ENCODE assay signal across 26 mouse cellular contexts in the genomic region with DNA sequence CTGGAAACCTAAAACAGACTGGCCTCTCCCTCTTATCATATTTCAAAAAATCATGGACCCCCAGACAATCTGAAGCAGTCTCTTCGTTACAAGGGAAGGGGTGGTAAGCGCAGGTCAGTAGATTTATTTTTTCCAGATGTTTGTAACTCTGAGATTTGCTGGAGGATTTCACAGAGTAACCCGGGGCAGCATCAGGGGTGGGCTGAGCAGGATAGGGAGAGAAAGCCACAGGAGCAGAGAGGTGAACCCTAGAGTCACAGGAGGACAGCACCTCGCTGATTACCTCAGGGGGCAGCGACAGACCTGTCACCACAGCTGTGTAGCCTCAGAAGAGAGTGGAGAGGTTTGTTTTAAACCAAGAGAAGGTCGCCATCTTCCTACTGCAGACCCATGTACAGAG. TPM values are rescaled to one million over a fixed set of nuclear protein-coding genes. Genes with fewer than 3 reads are reported as not detected.
DNase-seq lines count a peak whose midpoint lies in the region; ATAC-seq lines count a peak whose summit lies in the region.
"Had no signal": no experiment of that assay in that cellular context is flagged by ENCODE, and none has a peak within 500 bp of the region (broad histone marks: within the 10 kb centered on the region; RNA-seq: fewer than 3 reads in every experiment).

No protein-coding gene starts in this region.

- H3K4me1 ChIP-seq in heart, embryonic 13.5 days = 0 out of 2 replicates have a peak, but pooled peaks cover 2% of the 10 kb centered on the region
- peaks cover 7% of the 10 kb centered on the region; the same call in 1 of the 2 replicates for H3K4me1 ChIP-seq in midbrain, embryonic 11.5 days (ENCODE audit: control insufficient read depth, insufficient read depth, low read length)
- peaks cover 25% of the 10 kb centered on the region for H3K4me1 ChIP-seq in midbrain, embryonic 13.5 days (replicated peaks)
- peaks cover 19% of the 10 kb centered on the region for H3K4me1 ChIP-seq in limb, embryonic 11.5 days (ENCODE audit: control insufficient read depth, insufficient read depth, low read length)
- peaks cover 24% of the 10 kb centered on the region for H3K4me1 ChIP-seq in neural tube, embryonic 15.5 days
- H3K4me1 ChIP-seq: liver, embryonic 12.5 days; stomach, embryonic 15.5 days had no signal

- ATAC-seq in heart, embryonic 13.5 days (ENCODE audit: extremely low read depth, insufficient number of reproducible peaks, low FRiP score, low TSS enrichment) = no peak
- no peak for ATAC-seq in midbrain, embryonic 11.5 days (ENCODE audit: low FRiP score)
- no peak for ATAC-seq in midbrain, embryonic 13.5 days
- 0 out of 2 replicates have a peak, but pooled peaks have one; percentile 26 for ATAC-seq in limb, embryonic 11.5 days (ENCODE audit: insufficient number of reproducible peaks, low FRiP score, low TSS enrichment, low read depth)
- no peak for ATAC-seq in neural tube, embryonic 15.5 days (ENCODE audit: low FRiP score)
- ATAC-seq: liver, embryonic 12.5 days; midbrain, embryonic 15.5 days had no signal

- H3K27me3 ChIP-seq in heart, embryonic 13.5 days (replicated peaks) = no peaks in the 10 kb centered on the region
- no peaks in the 10 kb centered on the region for H3K27me3 ChIP-seq in midbrain, embryonic 11.5 days (ENCODE audit: control insufficient read depth, insufficient read depth, low read length)
- H3K27me3 ChIP-seq in midbrain, embryonic 13.5 days = no peaks in the 10 kb centered on the region
- no peaks in the 10 kb centered on the region for H3K27me3 ChIP-seq in limb, embryonic 11.5 days (ENCODE audit: control insufficient read depth, insufficient read depth, low read length)
- H3K27me3 ChIP-seq in neural tube, embryonic 15.5 days (replicated peaks) = no peaks in the 10 kb centered on the region
- H3K27me3 ChIP-seq: liver, embryonic 12.5 days; midbrain, embryonic 15.5 days; stomach, embryonic 15.5 days had no signal

- no peak for DNase-seq in heart, postnatal 4 days
- DNase-seq in midbrain, embryonic 11.5 days (ENCODE audit: low spot score, missing footprints) = peak; percentile 67
- DNase-seq in limb, embryonic 11.5 days (ENCODE audit: low spot score) = peak; percentile 49
- no peak for DNase-seq in layer of hippocampus, postnatal 25 days (ENCODE audit: extremely low spot score in 1 of 2, low spot score in 1 of 2)
- DNase-seq in testis, postnatal 14 days (ENCODE audit: low spot score) = no peak
- DNase-seq: adrenal gland, postnatal 10 days; B cell, adult 2 months; cerebellum, adult 11-12 months; gastrocnemius, postnatal 25 days; kidney, postnatal 10 days; lung, embryonic 14.5 days; lung, postnatal 4 days; thymus, postnatal 14 days had no signal

- H3K4me3 ChIP-seq in heart, embryonic 13.5 days = no peak overlapping the region
- no peak overlapping the region for H3K4me3 ChIP-seq in midbrain, embryonic 11.5 days (ENCODE audit: low read depth, low read length)
- H3K4me3 ChIP-seq in midbrain, embryonic 13.5 days (replicated peaks) = no peak overlapping the region
- H3K4me3 ChIP-seq in limb, embryonic 11.5 days (ENCODE audit: low read depth, low read length) = no peak overlapping the region
- H3K4me3 ChIP-seq in neural tube, embryonic 15.5 days (replicated peaks) = no peak overlapping the region
- H3K4me3 ChIP-seq: liver, embryonic 12.5 days; midbrain, embryonic 15.5 days; stomach, embryonic 15.5 days had no signal

- 59% methylated on average over 6 of the region's 6 CpGs for WGBS in heart, embryonic 13.5 days
- 76% methylated on average over 6 of the region's 6 CpGs for WGBS in midbrain, embryonic 11.5 days
- 87% methylated on average over 6 of the region's 6 CpGs for WGBS in midbrain, embryonic 13.5 days
- WGBS in limb, embryonic 11.5 days = 21% methylated on average over 6 of the region's 6 CpGs
- 73% methylated on average over 6 of the region's 6 CpGs for WGBS in neural tube, embryonic 15.5 days

- H3K9ac ChIP-seq in heart, embryonic 13.5 days = 0 out of 2 replicates have a peak overlapping the region, but pooled peaks have one; percentile 6
- H3K9ac ChIP-seq in midbrain, embryonic 11.5 days (ENCODE audit: low read length) = no peak overlapping the region
- no peak overlapping the region for H3K9ac ChIP-seq in midbrain, embryonic 13.5 days (replicated peaks)
- peak overlapping the region; percentile 27; the same call in 1 of the 2 replicates for H3K9ac ChIP-seq in limb, embryonic 11.5 days (ENCODE audit: low read length)
- no peak overlapping the region for H3K9ac ChIP-seq in neural tube, embryonic 15.5 days (replicated peaks)
- H3K9ac ChIP-seq: liver, embryonic 12.5 days; lung, embryonic 14.5 days; midbrain, embryonic 15.5 days; stomach, embryonic 15.5 days had no signal

- H3K27ac ChIP-seq in heart, embryonic 13.5 days (replicated peaks) = no peak overlapping the region
- no peak overlapping the region for H3K27ac ChIP-seq in midbrain, embryonic 11.5 days (ENCODE audit: low read depth, low read length)
- no peak overlapping the region for H3K27ac ChIP-seq in midbrain, embryonic 13.5 days
- H3K27ac ChIP-seq in limb, embryonic 11.5 days (replicated peaks; ENCODE audit: low read depth, low read length) = peak overlapping the region; percentile 83
- H3K27ac ChIP-seq in neural tube, embryonic 15.5 days (replicated peaks) = peak overlapping the region; percentile 37; the same call in 1 of the 2 replicates
- H3K27ac ChIP-seq: liver, embryonic 12.5 days; midbrain, embryonic 15.5 days; stomach, embryonic 15.5 days had no signal

- no peak overlapping the region for H3K4me2 ChIP-seq in heart, embryonic 13.5 days
- H3K4me2 ChIP-seq in midbrain, embryonic 11.5 days = no peak overlapping the region
- no peak overlapping the region for H3K4me2 ChIP-seq in midbrain, embryonic 13.5 days (replicated peaks)
- H3K4me2 ChIP-seq in limb, embryonic 11.5 days (ENCODE audit: low read depth, severe bottlenecking) = no peak overlapping the region
- no peak overlapping the region for H3K4me2 ChIP-seq in neural tube, embryonic 15.5 days
- H3K4me2 ChIP-seq: liver, embryonic 12.5 days; lung, embryonic 14.5 days; midbrain, embryonic 15.5 days; stomach, embryonic 15.5 days had no signal

- peaks cover 33% of the 10 kb centered on the region for H3K36me3 ChIP-seq in heart, embryonic 13.5 days
- peaks cover 5% of the 10 kb centered on the region for H3K36me3 ChIP-seq in midbrain, embryonic 11.5 days (ENCODE audit: control insufficient read depth, insufficient read depth, low read length)
- H3K36me3 ChIP-seq in midbrain, embryonic 13.5 days = peaks cover 62% of the 10 kb centered on the region
- peaks cover 9% of the 10 kb centered on the region; the same call in 1 of the 2 replicates for H3K36me3 ChIP-seq in limb, embryonic 11.5 days (ENCODE audit: control insufficient read depth, insufficient read depth, low read length)
- peaks cover 45% of the 10 kb centered on the region for H3K36me3 ChIP-seq in neural tube, embryonic 15.5 days

- H3K9me3 ChIP-seq in heart, embryonic 13.5 days = no peaks in the 10 kb centered on the region
- no peaks in the 10 kb centered on the region for H3K9me3 ChIP-seq in midbrain, embryonic 11.5 days (ENCODE audit: control insufficient read depth, low read length)
- no peaks in the 10 kb centered on the region for H3K9me3 ChIP-seq in midbrain, embryonic 13.5 days
- H3K9me3 ChIP-seq in limb, embryonic 11.5 days (ENCODE audit: control insufficient read depth, low read length) = no peaks in the 10 kb centered on the region
- H3K9me3 ChIP-seq in neural tube, embryonic 15.5 days (replicated peaks) = no peaks in the 10 kb centered on the region
- H3K9me3 ChIP-seq: liver, embryonic 12.5 days; midbrain, embryonic 15.5 days; stomach, embryonic 15.5 days had no signal

RNA-seq across cellular contexts. Expression of gene Atp6v0a4, which starts 41.0 kb away (rescaled TPM):
- polyA plus RNA-seq in heart, embryonic 13.5 days (2015; fragmentation: Nextera tagmentation; extraction: Ambion mirVana) = 0.45 and 0.47 TPM in 2 replicates
- total RNA-seq in heart, postnatal 4 days (2021) = 1 to 10 TPM; 2.1 to 2.9 TPM
- not detected in 2 replicates for polyA plus RNA-seq in midbrain, embryonic 11.5 days (2014; fragmentation: Nextera tagmentation; extraction: Ambion mirVana)
- polyA plus RNA-seq in midbrain, embryonic 13.5 days (2015; fragmentation: Nextera tagmentation; extraction: Ambion mirVana) = 0.05 and 0.13 TPM in 2 replicates
- not detected in 2 replicates for polyA plus RNA-seq in limb, embryonic 11.5 days (2014; fragmentation: Nextera tagmentation; extraction: Ambion mirVana)
- polyA plus RNA-seq in neural tube, embryonic 15.5 days (2015; fragmentation: Nextera tagmentation; extraction: Ambion mirVana) = 0.49 and 0.79 TPM in 2 replicates
- 1 to 10 TPM; 1.7 to 2.1 TPM for total RNA-seq in layer of hippocampus, postnatal 25 days (2021)

RNA-seq across cellular contexts. Expression of gene Tmem213, which starts 56.3 kb away (rescaled TPM):
- not detected in 2 replicates for polyA plus RNA-seq in heart, embryonic 13.5 days (2015; fragmentation: Nextera tagmentation; extraction: Ambion mirVana)
- not detected for total RNA-seq in heart, postnatal 4 days (2021)
- not detected in 2 replicates for polyA plus RNA-seq in midbrain, embryonic 11.5 days (2014; fragmentation: Nextera tagmentation; extraction: Ambion mirVana)
- 0.27 TPM in 1 of 2 replicates, not detected in the other for polyA plus RNA-seq in midbrain, embryonic 13.5 days (2015; fragmentation: Nextera tagmentation; extraction: Ambion mirVana)
- not detected in 2 replicates for polyA plus RNA-seq in limb, embryonic 11.5 days (2014; fragmentation: Nextera tagmentation; extraction: Ambion mirVana)
- polyA plus RNA-seq in neural tube, embryonic 15.5 days (2015; fragmentation: Nextera tagmentation; extraction: Ambion mirVana) = not detected in 2 replicates
- not detected for total RNA-seq in layer of hippocampus, postnatal 25 days (2021)
- total RNA-seq: adrenal gland, postnatal 10 days; common myeloid progenitor, adult 5-6 weeks; gastrocnemius, postnatal 25 days; heart, adult 8-10 months; layer of hippocampus, adult 8-10 months; left cerebral cortex, adult 8-10 months had no signal
- polyA plus RNA-seq: frontal cortex, adult 2 months; heart, postnatal 0 days; liver, embryonic 12.5 days; midbrain, embryonic 15.5 days; spleen, adult 2 months had no signal

Comparison
In these comparisons a context has a peak if more than half of its experiments do, and no peak if none do; other contexts are left out.
1. H3K27ac ChIP-seq: peak in limb, embryonic 11.5 days (single experiment) and neural tube, embryonic 15.5 days (single experiment); none in heart, embryonic 13.5 days (single experiment), midbrain, embryonic 11.5 days (single experiment) and midbrain, embryonic 13.5 days (single experiment).
2. H3K9ac ChIP-seq: peak in heart, embryonic 13.5 days (single experiment) and limb, embryonic 11.5 days (single experiment); none in midbrain, embryonic 11.5 days (single experiment), midbrain, embryonic 13.5 days (single experiment) and neural tube, embryonic 15.5 days (single experiment).
3. DNase-seq: peak in midbrain, embryonic 11.5 days (single experiment) and limb, embryonic 11.5 days (single experiment); none in heart, postnatal 4 days (single experiment), layer of hippocampus, postnatal 25 days (0 of 2) and testis, postnatal 14 days (single experiment).